Mouse (Mus musculus) liver, embryonic 15.5 days (tissue): ENCODE data around the gene Coch. TPM values are rescaled to one million over a fixed set of nuclear protein-coding genes. Genes with fewer than 3 reads are reported as not detected.
"Not testable (repeated sequence)": the region's sequence is repeated elsewhere in the genome, so short reads cannot be mapped to it uniquely, and the experiment has no call there.

ENCODE experiments used
- ATAC-seq: fragments of 200-750 bp; cut with Nextera tagmentation; 2 replicates; pipeline ENCODE4 v1.8.0; 2017; ENCODE audit warnings: moderate number of reproducible peaks, mild to moderate bottlenecking, moderate library complexity; ENCODE audit not compliant: insufficient read depth
- H3K27ac ChIP-seq: fragments of 300-500 bp; sonication (generic); replicated peaks from 2 replicates; pipeline ENCODE4 v1.5.1; 2015; ENCODE audit warnings: mild to moderate bottlenecking, inconsistent platforms
- H3K27me3 ChIP-seq: fragments of 300-500 bp; sonication (generic); 2 replicates; pipeline ENCODE4 v1.6.1; 2015; ENCODE audit warnings: mild to moderate bottlenecking, inconsistent platforms
- H3K36me3 ChIP-seq: fragments of 300-500 bp; sonication (generic); replicated peaks from 2 replicates; pipeline ENCODE4 v1.6.1; 2015; ENCODE audit warnings: moderate library complexity, mild to moderate bottlenecking, inconsistent platforms
- H3K4me1 ChIP-seq: fragments of 300-500 bp; sonication (generic); replicated peaks from 2 replicates; pipeline ENCODE4 v1.6.1; 2015; ENCODE audit warnings: inconsistent platforms
- H3K4me2 ChIP-seq: fragments of 300-500 bp; sonication (generic); 2 replicates; pipeline ENCODE4 v1.6.1; 2015; ENCODE audit warnings: moderate library complexity, mild to moderate bottlenecking, inconsistent platforms
- H3K4me3 ChIP-seq: fragments of 300-500 bp; sonication (generic); replicated peaks from 2 replicates; pipeline ENCODE4 v1.5.1; 2015; ENCODE audit warnings: mild to moderate bottlenecking, inconsistent platforms
- H3K9ac ChIP-seq: fragments of 300-500 bp; sonication (generic); 2 replicates; pipeline ENCODE4 v1.6.1; 2015; ENCODE audit warnings: moderate library complexity, mild to moderate bottlenecking, inconsistent platforms
- H3K9me3 ChIP-seq: fragments of 300-500 bp; sonication (generic); replicated peaks from 2 replicates; pipeline ENCODE4 v1.6.1; 2016; ENCODE audit warnings: inconsistent platforms
- WGBS: fragments of 180-500 bp; shearing (Covaris S2); methylation state at CpG from one replicate; pipeline ENCODE4 v1.1.7; 2015; ENCODE audit warnings: mixed read lengths; ENCODE audit not compliant: insufficient replicate concordance; 5-methylcytosine and 5-hydroxymethylcytosine counted together
- polyA plus RNA-seq: library from polyadenylated mRNA; unstranded; fragments of >200 nt; fragmentation: Nextera tagmentation; extraction: Ambion mirVana; gene quantifications from 2 replicates; pipeline ENCODE4 v1.2.1, GENCODE M21; 2015

Gene Coch
- 0.07 and 0.10 TPM in 2 replicates for polyA plus RNA-seq

DNA sequence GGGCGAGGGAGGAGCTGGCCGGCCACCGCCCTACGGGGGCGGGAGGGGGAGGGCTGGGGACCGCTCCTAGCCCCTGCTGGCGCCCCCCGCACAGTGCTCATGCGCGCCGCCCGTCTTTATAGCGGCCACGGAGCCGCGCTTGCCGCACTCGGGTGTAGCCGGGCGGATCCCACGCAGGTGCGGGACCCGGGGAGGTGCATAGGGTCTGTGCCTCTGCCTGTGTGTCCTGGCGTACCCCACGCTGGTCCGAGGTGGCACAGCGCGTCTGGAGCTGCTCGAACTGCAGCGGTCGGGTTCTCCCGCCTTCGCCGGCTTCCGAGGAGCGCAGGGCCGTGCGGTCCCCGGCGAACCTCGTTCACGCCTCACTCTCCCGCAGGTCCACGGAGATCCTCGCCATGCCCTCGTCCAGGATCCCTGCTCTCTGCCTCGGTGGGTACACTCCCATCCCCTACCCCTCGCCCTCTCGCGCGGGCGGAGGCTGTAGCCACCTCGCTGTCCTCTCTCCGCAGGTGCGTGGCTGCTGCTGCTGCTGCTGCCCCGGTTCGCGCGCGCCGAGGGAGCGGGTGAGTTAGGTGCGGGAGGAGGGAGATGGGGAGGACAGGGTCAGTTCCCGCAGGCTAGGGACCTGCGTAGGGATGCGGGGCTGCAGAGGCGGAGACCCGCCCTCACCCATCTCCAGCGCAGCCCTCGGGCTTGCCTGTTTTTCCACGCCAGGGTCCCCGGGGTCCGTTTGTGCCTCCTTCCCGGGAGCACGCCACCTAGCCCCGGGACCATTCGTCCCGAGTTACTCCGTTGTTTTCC is at the start of gene Coch:
TSS of gene Coch (plus strand) at position 113 of the 801 bp plus-strand sequence.
- under 1% methylated on average over 78 of the region's 79 CpGs for WGBS
- H3K27ac ChIP-seq = no peak within 1 kb of the TSS
- H3K9ac ChIP-seq = no peak within 1 kb of the TSS; the same call in 1 of the 2 replicates
- H3K4me1 ChIP-seq = peaks cover 14% of the 10 kb centered on the region
- H3K36me3 ChIP-seq = no peaks in the 10 kb centered on the region
- no peak for ATAC-seq
- peaks cover 74% of the 10 kb centered on the region for H3K27me3 ChIP-seq
- peak within 1 kb of the TSS; percentile 73 for H3K4me2 ChIP-seq
- H3K4me3 ChIP-seq = peak within 1 kb of the TSS; percentile 49
- no peaks in the 10 kb centered on the region for H3K9me3 ChIP-seq

DNA sequence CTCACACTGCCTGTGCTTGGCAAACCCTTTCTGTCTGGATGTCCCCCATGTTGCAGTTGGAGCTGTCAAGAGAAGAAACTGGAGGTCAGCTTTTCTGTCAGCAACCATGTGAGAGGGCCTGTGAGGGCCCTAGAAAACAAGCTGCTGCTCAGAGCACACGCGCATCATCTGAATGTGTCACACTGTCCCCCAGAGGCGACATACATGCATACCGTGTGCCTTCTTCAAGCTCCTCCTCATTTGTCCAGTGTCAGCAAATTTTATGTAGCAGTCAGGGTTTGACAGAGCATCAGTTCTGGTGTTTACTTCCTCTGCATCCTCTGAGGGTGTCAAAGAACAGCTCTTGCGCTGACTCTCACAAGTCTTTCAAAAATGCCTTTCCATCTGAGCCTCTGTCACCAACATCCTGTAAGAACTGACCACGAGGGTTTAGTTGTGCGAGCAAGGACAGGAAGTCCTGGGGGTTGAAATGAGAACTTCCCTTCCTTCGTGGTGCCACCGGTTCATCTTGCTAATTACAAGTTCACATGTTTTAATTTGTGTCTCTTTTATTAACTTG is 49.7 kb upstream of the Coch start:
- WGBS = 36% methylated on average over 9 of the region's 9 CpGs
- no peak overlapping the region for H3K4me2 ChIP-seq

DNA sequence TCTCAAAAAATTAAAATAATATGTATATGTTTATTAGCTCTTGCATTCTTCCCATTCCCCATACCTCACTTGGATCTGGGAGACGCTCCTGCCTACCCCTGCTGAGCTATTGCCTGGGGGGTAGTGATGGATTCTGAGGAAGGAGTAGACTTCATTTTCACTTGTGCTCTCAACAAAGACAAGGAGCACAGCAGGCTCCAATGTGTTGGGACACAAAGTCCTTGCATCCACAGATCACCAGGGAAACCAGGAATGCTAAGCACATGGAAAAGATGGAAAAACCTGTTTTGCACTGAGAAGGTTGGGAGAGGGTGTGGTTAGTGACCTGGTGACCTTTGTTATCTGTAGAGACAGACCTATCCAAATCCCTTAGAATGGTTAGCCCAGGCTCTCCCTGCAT is 38.1 kb upstream of the Coch start:
- no peak for ATAC-seq
- Histone ChIP-seq H3K36me3 (no peaks in the 10 kb centered on the region), H3K27me3 (no peaks in the 10 kb centered on the region), H3K9ac (no peak overlapping the region), H3K4me1 (no peaks in the 10 kb centered on the region), H3K9me3 (no peaks in the 10 kb centered on the region), H3K4me2 (no peak overlapping the region), H3K27ac (no peak overlapping the region), H3K4me3 (no peak overlapping the region)
- WGBS = 50% methylated on average over 1 of the region's 1 CpGs

More for the DNA sequence above, 49.7 kb upstream of the Coch start:
- no peak overlapping the region for H3K9ac ChIP-seq
- no peaks in the 10 kb centered on the region for H3K27me3 ChIP-seq
- H3K36me3 ChIP-seq = no peaks in the 10 kb centered on the region
- no peak overlapping the region for H3K27ac ChIP-seq
- H3K4me1 ChIP-seq = no peaks in the 10 kb centered on the region
- H3K4me3 ChIP-seq = no peak overlapping the region
- H3K9me3 ChIP-seq = no peaks in the 10 kb centered on the region
- no peak for ATAC-seq

DNA sequence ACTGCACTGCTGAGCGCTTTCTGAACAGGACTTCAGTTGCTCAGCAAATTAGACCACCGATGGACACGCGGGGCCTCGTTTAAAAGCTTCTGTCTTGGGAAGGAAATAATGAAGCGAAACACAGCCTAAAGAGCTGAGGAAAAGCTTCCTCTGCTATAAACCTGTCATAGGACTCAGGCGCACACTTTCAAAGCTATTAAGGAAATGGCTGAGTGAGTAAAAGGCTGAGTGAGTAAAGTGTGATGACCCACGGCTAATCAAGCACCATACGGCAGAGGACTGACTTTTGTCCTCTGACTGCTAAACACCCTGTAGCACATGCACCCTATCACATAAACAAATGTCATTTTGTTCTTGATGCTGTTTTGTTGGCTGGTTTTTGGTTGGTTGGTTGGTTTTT is 31.7 kb upstream of the Coch start:
- no peaks in the 10 kb centered on the region for H3K9me3 ChIP-seq
- H3K4me2 ChIP-seq = no peak overlapping the region
- no peak for ATAC-seq
- H3K36me3 ChIP-seq = no peaks in the 10 kb centered on the region
- H3K4me3 ChIP-seq = no peak overlapping the region
- 61% methylated on average over 9 of the region's 9 CpGs for WGBS
- H3K27me3 ChIP-seq = no peaks in the 10 kb centered on the region
- no peak overlapping the region for H3K9ac ChIP-seq
- no peaks in the 10 kb centered on the region for H3K4me1 ChIP-seq
- no peak overlapping the region for H3K27ac ChIP-seq

DNA sequence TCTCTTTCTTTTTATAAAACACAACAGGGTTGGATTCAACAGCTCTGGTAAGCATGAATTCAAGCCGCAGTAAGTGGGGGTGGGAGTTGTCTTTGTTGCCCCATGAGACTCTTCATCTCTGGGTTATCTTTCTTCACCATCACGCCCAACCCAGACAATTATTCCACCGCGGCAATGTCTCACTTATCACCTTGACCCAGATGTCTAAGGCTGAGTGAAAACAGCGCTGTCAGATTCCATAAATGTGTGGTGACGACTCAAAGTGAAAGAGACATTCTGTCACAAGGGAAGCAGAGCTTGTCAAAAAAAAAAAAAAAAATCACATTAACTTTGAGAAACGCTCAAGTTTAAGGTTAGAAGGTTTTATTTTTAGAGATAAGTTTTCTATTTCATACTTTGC is 25.9 kb upstream of the Coch start:
- no peak overlapping the region for H3K4me3 ChIP-seq
- no peak overlapping the region for H3K4me2 ChIP-seq
- WGBS = 30% methylated on average over 7 of the region's 7 CpGs
- no peak overlapping the region for H3K9ac ChIP-seq
- H3K9me3 ChIP-seq = no peaks in the 10 kb centered on the region
- no peaks in the 10 kb centered on the region for H3K27me3 ChIP-seq
- H3K4me1 ChIP-seq = no peaks in the 10 kb centered on the region
- 0 out of 2 replicates have a peak, but pooled peaks have one; percentile 31 for ATAC-seq
- H3K36me3 ChIP-seq = no peaks in the 10 kb centered on the region
- no peak overlapping the region for H3K27ac ChIP-seq

DNA sequence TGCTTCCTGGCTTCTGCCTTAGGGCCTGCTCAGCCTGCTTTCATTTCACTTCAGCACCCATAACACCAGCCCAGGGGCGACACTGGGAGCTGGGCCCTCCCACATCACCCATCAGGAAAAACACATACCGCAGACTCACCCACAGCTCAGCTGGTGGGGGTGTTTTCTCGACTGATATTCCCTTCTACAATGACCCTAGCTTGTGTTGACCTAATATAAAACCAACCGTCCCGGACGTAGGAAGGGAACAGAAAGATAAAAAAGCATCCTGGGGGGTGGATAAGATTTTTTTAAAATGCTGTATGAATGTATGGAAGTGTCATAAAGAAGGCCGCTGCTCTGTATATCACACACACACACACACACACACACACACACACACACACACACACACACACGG is 23.7 kb upstream of the Coch start:
- Histone ChIP-seq H3K4me2 (no peak overlapping the region), H3K4me3 (no peak overlapping the region), H3K4me1 (no peaks in the 10 kb centered on the region), H3K9me3 (no peaks in the 10 kb centered on the region), H3K36me3 (no peaks in the 10 kb centered on the region), H3K27me3 (no peaks in the 10 kb centered on the region), H3K27ac (no peak overlapping the region), H3K9ac (no peak overlapping the region)
- WGBS = 61% methylated on average over 8 of the region's 8 CpGs
- no peak for ATAC-seq

DNA sequence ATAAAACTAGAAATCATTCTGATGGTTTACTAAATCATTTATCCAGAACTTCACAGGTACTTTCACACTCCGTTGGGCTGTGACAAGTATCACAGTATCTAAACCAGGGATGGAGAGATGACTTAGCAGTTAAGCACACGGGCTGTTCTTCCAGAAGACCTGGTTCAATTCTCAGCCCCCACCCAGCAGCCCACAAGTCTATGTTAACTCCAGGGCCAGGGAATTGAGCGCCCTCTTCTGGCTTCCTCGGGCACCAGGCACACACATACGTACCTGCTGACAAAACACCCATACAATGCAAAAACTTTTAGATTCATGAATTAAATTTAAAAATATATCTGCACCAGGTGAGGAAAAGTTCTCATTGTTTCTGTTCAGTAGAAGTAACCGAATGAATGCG is 23.2 kb upstream of the Coch start:
- H3K9ac ChIP-seq = no peak overlapping the region
- H3K4me3 ChIP-seq = no peak overlapping the region
- no peak overlapping the region for H3K4me2 ChIP-seq
- no peaks in the 10 kb centered on the region for H3K4me1 ChIP-seq
- no peaks in the 10 kb centered on the region for H3K9me3 ChIP-seq
- no peaks in the 10 kb centered on the region for H3K36me3 ChIP-seq
- no peak for ATAC-seq
- no peak overlapping the region for H3K27ac ChIP-seq
- no peaks in the 10 kb centered on the region for H3K27me3 ChIP-seq
- 49% methylated on average over 7 of the region's 7 CpGs for WGBS

DNA sequence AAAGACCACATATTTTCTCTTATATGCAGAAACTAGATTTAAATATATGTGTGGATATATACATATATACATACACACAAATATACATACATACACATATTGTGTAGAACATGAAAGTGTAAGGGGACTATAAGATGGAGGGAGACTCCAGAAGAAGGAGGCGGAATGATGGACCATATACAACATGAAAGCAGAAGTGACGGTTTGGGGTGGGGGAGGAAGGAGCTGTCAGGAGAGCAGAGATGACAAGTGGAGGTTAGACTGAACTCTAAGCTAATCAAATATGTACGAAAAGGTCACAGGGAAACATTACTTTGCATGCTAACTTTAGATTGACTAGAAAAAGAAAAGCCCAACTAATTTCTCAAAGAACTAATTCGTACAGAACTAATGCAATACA is 20.5 kb upstream of the Coch start:
- H3K36me3 ChIP-seq = no peaks in the 10 kb centered on the region
- no peak for ATAC-seq
- H3K27me3 ChIP-seq = no peaks in the 10 kb centered on the region
- no peaks in the 10 kb centered on the region for H3K4me1 ChIP-seq
- no peak overlapping the region for H3K4me3 ChIP-seq
- 41% methylated on average over 4 of the region's 4 CpGs for WGBS
- no peak overlapping the region for H3K27ac ChIP-seq
- H3K9ac ChIP-seq = no peak overlapping the region
- H3K9me3 ChIP-seq = no peaks in the 10 kb centered on the region
- no peak overlapping the region for H3K4me2 ChIP-seq

DNA sequence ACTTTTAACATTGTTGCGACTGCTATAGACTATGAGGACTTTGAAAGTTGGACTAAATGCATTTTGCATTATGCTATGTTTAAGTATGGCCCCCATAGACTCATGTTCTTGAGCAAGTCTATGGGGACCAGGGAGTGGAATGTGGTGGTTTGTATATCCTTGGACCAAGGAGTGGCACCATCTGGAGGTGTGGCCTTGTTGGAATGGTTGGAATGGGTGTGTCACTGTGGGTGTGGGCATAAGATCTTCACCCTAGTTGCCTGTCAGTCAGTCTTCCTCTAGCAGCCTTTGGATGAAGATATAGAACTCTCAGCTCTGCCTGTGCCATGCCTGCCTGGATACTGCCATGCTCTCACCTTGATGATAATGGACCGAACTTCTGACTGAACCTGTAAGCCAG is 15.3 kb upstream of the Coch start:
- not testable (repeated sequence) for ATAC-seq

DNA sequence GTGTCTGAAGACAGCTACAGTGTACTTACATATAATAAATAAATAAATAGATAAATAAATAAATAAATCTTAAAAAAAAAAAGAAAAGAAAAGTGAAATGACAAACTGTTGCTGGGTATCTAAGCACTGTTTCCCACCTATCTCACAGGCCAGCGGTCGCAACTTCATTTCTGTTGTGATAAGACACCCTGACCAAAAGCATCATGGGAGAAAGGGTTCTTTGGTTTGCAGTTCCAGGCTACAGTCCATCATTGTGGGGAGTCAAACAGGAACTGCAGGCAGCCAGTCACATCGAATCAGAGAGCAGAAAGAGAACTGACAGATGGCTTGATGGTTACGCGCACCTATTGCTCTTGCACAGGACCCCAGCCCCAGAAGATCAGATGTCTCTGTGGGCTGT is 3.9 kb upstream of the Coch start:
- H3K4me2 ChIP-seq = no peak overlapping the region
- ATAC-seq = no peak
- 56% methylated on average over 5 of the region's 5 CpGs for WGBS

More for the DNA sequence above, 15.3 kb upstream of the Coch start:
- 66% methylated on average over 2 of the region's 2 CpGs for WGBS
- H3K4me3 ChIP-seq, H3K4me2 ChIP-seq, H3K4me1 ChIP-seq, H3K9ac ChIP-seq, H3K27me3 ChIP-seq, H3K36me3 ChIP-seq, H3K9me3 ChIP-seq, H3K27ac ChIP-seq: not testable (repeated sequence)

DNA sequence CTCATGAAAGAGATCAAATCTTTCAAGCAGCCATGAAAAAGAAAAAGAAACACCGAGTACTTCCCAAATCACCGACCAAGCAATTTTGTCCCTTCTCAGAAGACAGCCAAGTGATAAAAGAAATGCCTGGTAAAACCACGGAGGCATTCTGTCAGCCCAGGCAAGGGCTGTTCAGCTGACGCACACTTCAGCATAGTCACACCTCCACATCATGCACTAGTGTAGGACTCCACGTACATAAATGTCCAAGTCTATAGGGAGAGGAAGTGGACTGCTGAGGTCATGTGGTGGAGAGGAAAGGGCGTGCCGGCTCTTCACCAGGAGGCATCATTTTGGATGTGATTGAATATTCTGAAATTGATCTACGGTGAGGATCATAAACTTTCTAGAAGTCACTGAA is 1.2 kb upstream of the Coch start:
- 46% methylated on average over 8 of the region's 8 CpGs for WGBS
- H3K4me1 ChIP-seq = peaks cover 14% of the 10 kb centered on the region

More for the DNA sequence above, 3.9 kb upstream of the Coch start:
- no peaks in the 10 kb centered on the region for H3K36me3 ChIP-seq
- no peak overlapping the region for H3K9ac ChIP-seq
- no peak overlapping the region for H3K4me3 ChIP-seq
- no peaks in the 10 kb centered on the region for H3K9me3 ChIP-seq
- H3K27me3 ChIP-seq = peaks cover 40% of the 10 kb centered on the region
- H3K4me1 ChIP-seq = peaks cover 14% of the 10 kb centered on the region
- H3K27ac ChIP-seq = no peak overlapping the region

More for the DNA sequence above, 1.2 kb upstream of the Coch start:
- Histone ChIP-seq H3K9me3 (no peaks in the 10 kb centered on the region), H3K27me3 (peaks cover 66% of the 10 kb centered on the region), H3K27ac (no peak overlapping the region), H3K36me3 (no peaks in the 10 kb centered on the region), H3K9ac (no peak overlapping the region), H3K4me2 (no peak overlapping the region), H3K4me3 (no peak overlapping the region)
- ATAC-seq = no peak
